Mouse (Mus musculus) neural tube, embryonic 13.5 days (tissue): ENCODE data around the gene Slc30a2. TPM values are rescaled to one million over a fixed set of nuclear protein-coding genes. Genes with fewer than 3 reads are reported as not detected.
A peak's percentile ranks its signal among the peaks of the same experiment; 100 is the strongest.

Experiments used
- ATAC-seq: fragments of 200-750 bp; cut with Nextera tagmentation; 2 replicates; pipeline ENCODE4 v1.8.0; 2017; ENCODE audit warnings: low read depth, mild to moderate bottlenecking, moderate TSS enrichment, moderate library complexity
- H3K27ac ChIP-seq: fragments of 300-500 bp; sonication (generic); replicated peaks from 2 replicates; pipeline ENCODE4 v1.5.1; 2015; ENCODE audit warnings: moderate library complexity, mild to moderate bottlenecking, inconsistent platforms
- H3K27me3 ChIP-seq: fragments of 300-500 bp; sonication (generic); 2 replicates; pipeline ENCODE4 v1.6.1; 2015; ENCODE audit warnings: mild to moderate bottlenecking, inconsistent platforms
- H3K36me3 ChIP-seq: fragments of 300-500 bp; sonication (generic); 2 replicates; pipeline ENCODE4 v1.6.1; 2015; ENCODE audit warnings: mild to moderate bottlenecking, inconsistent platforms
- H3K4me1 ChIP-seq: fragments of 300-500 bp; sonication (generic); replicated peaks from 2 replicates; pipeline ENCODE4 v1.6.1; 2015; ENCODE audit warnings: inconsistent platforms
- H3K4me2 ChIP-seq: fragments of 300-500 bp; sonication (generic); 2 replicates; pipeline ENCODE4 v1.6.1; 2015; ENCODE audit warnings: inconsistent platforms, mild to moderate bottlenecking, moderate library complexity
- H3K4me3 ChIP-seq: fragments of 300-500 bp; sonication (generic); 2 replicates; pipeline ENCODE4 v1.5.1; 2015; ENCODE audit warnings: mild to moderate bottlenecking, inconsistent platforms
- H3K9ac ChIP-seq: fragments of 300-500 bp; sonication (generic); 2 replicates; pipeline ENCODE4 v1.6.1; 2015; ENCODE audit warnings: moderate library complexity, mild to moderate bottlenecking, inconsistent platforms
- H3K9me3 ChIP-seq: fragments of 300-500 bp; sonication (generic); 2 replicates; pipeline ENCODE4 v1.6.1; 2016; ENCODE audit warnings: inconsistent platforms
- WGBS: fragments of 180-500 bp; shearing (Covaris S2); methylation state at CpG from one replicate; pipeline ENCODE4 v1.1.7; 2015; 5-methylcytosine and 5-hydroxymethylcytosine counted together
- polyA plus RNA-seq: library from polyadenylated mRNA; unstranded; fragments of >200 nt; fragmentation: Nextera tagmentation; extraction: Ambion mirVana; gene quantifications from 2 replicates; pipeline ENCODE4 v1.2.1, GENCODE M21; 2015

Slc30a2 gene
- polyA plus RNA-seq, 1 experiment from 2014 or later, result 0.15 TPM

- Histone ChIP-seq H3K27ac (no peak overlapping the region), H3K4me3 (no peak overlapping the region), H3K27me3 (peaks cover under 1% of the 10 kb centered on the region; the same call in 1 of the 2 replicates), H3K4me2 (no peak overlapping the region), H3K4me1 (peaks cover 14% of the 10 kb centered on the region), H3K36me3 (no peaks in the 10 kb centered on the region), H3K9ac (no peak overlapping the region), H3K9me3 (no peaks in the 10 kb centered on the region)
- 49% methylated on average over 18 of the region's 18 CpGs for WGBS
- ATAC-seq, result no peak
These were observed 8.6 kb downstream of the Slc30a2 start for GRCm38 (mm10) chr4:134351329-134352260.

GRCm38 (mm10) chr4:134352261-134352707 lies 9.3 kb downstream of the Slc30a2 start:
- H3K9me3 ChIP-seq, result no peaks in the 10 kb centered on the region
- peaks cover 18% of the 10 kb centered on the region for H3K4me1 ChIP-seq
- ATAC-seq, result no peak
- H3K36me3 ChIP-seq, result no peaks in the 10 kb centered on the region
- WGBS, result 53% methylated on average over 12 of the region's 12 CpGs
- no peak overlapping the region for H3K4me3 ChIP-seq
- no peaks in the 10 kb centered on the region for H3K27me3 ChIP-seq
- no peak overlapping the region for H3K4me2 ChIP-seq
- no peak overlapping the region for H3K9ac ChIP-seq
- H3K27ac ChIP-seq, result no peak overlapping the region

- no peaks in the 10 kb centered on the region for H3K9me3 ChIP-seq
- 70% methylated on average over 7 of the region's 7 CpGs for WGBS
These were observed 9.9 kb downstream of the Slc30a2 start for GRCm38 (mm10) chr4:134352929-134353328.

GRCm38 (mm10) chr4:134353527-134354409 lies 10.8 kb downstream of the Slc30a2 start:
- no peaks in the 10 kb centered on the region for H3K9me3 ChIP-seq
- H3K4me1 ChIP-seq, result peaks cover 24% of the 10 kb centered on the region
- peaks cover 7% of the 10 kb centered on the region; the same call in 1 of the 2 replicates for H3K27me3 ChIP-seq
- H3K9ac ChIP-seq, result no peak overlapping the region
- whole genome bisulfite sequencing, result 76% methylated on average over 5 of the region's 5 CpGs
- H3K4me2 ChIP-seq, result no peak overlapping the region
- ATAC-seq, result no peak
- no peak overlapping the region for H3K27ac ChIP-seq
- no peaks in the 10 kb centered on the region for H3K36me3 ChIP-seq
- no peak overlapping the region for H3K4me3 ChIP-seq

More at GRCm38 (mm10) chr4:134352929-134353328, 9.9 kb downstream of the Slc30a2 start:
- Histone ChIP-seq H3K4me3 (no peak overlapping the region), H3K9ac (no peak overlapping the region), H3K27ac (no peak overlapping the region), H3K4me1 (peaks cover 24% of the 10 kb centered on the region), H3K27me3 (peaks cover 6% of the 10 kb centered on the region; the same call in 1 of the 2 replicates), H3K36me3 (no peaks in the 10 kb centered on the region), H3K4me2 (no peak overlapping the region)
- ATAC-seq, result no peak

DNA sequence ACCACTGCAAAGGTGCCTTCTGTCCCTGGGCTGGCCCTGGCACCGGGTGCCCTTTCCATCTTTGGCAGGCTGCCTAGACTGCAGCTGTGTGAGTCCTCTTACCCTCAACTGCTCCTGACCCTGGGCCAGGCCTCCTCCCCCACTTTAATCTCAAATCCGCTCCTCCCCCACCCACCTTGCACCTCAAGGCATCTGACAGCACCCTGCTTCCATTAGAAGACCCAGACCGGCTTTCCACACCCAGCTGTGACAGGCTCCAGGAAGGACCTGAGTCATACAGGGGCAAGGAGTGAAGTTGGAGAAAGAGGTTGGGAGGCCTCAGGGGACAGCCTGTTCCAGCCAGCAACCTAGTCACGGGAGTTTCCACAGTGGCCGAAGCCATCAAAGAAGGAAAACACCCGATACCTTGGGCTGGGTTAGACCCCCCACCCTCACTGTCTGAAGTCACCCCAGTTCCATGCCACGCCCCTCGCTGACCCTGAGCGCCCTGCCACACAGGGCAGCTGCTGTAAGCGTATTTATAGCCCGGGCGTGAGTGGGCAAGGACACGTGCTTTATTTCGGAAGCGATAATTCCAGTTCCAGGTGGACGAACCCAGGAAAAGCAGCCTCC lies 13.0 kb downstream of the Slc30a2 start:
- Histone ChIP-seq H3K27ac (no peak overlapping the region), H3K4me1 (peaks cover 24% of the 10 kb centered on the region), H3K4me2 (no peak overlapping the region), H3K9me3 (no peaks in the 10 kb centered on the region), H3K36me3 (no peaks in the 10 kb centered on the region), H3K4me3 (no peak overlapping the region), H3K27me3 (peaks cover 7% of the 10 kb centered on the region; the same call in 1 of the 2 replicates), H3K9ac (0 out of 2 replicates have a peak overlapping the region, but pooled peaks have one; percentile 5)
- 49% methylated on average over 16 of the region's 16 CpGs for WGBS
- ATAC-seq, result no peak

DNA sequence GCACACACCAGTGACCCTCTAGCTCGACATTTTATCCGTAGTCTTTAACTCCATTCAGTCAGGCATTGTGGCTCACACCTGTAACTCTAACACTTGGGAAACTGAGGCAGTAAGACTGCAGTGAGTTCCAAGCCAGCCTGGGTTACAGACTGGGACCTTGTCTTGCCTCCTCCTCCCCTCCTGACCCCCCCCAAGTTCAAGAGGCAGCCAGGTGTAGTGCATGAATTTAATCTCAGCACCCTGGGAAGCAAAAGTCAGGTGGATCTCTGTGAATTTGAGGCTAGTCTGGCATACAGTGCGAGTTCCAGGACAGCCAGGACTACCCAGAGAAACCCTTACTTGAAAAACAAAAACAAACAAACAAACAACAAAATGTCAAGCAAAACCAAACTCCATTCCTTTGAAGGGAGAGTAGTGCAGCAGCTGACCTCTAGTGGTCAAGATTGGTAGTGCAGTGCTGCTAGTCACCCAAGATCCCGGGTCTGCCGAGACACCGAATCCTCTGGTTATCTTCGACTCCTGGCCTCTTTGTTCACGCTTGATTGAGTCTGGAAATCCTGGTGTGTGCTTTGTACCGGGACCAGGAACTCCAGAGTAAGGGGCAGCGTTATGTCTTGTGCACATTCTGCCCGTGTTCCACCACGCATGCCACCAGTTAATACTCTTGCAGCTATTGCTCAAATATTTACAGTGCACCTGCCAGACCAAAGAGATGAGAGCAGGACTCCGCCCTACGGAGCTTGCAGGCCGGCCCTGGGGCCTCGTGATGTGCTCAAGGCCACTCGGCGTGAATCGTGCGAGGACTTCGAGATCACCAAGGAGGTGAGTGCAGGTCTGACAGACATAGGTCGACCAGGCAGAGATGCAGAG lies 13.8 kb downstream of the Slc30a2 start:
- Histone ChIP-seq H3K36me3 (no peaks in the 10 kb centered on the region), H3K27me3 (peaks cover 7% of the 10 kb centered on the region; the same call in 1 of the 2 replicates), H3K9me3 (no peaks in the 10 kb centered on the region), H3K27ac (no peak overlapping the region), H3K4me1 (peaks cover 18% of the 10 kb centered on the region), H3K9ac (peak overlapping the region; percentile 41; the same call in 1 of the 2 replicates), H3K4me3 (peak overlapping the region; percentile 5), H3K4me2 (peak overlapping the region; percentile 49)
- WGBS, result 18% methylated on average over 22 of the region's 22 CpGs
- ATAC-seq, result 0 out of 2 replicates have a peak, but pooled peaks have one; percentile 44

- peaks cover 7% of the 10 kb centered on the region; the same call in 1 of the 2 replicates for H3K27me3 ChIP-seq
- H3K27ac ChIP-seq, result no peak overlapping the region
- 35% methylated on average over 17 of the region's 17 CpGs for WGBS
- 0 out of 2 replicates have a peak, but pooled peaks have one; percentile 6 for ATAC-seq
- no peaks in the 10 kb centered on the region for H3K9me3 ChIP-seq
- H3K4me1 ChIP-seq, result peaks cover 12% of the 10 kb centered on the region
- H3K36me3 ChIP-seq, result no peaks in the 10 kb centered on the region
- H3K4me3 ChIP-seq, result peak overlapping the region; percentile 5
- H3K4me2 ChIP-seq, result peak overlapping the region; percentile 49
- peak overlapping the region; percentile 41; the same call in 1 of the 2 replicates for H3K9ac ChIP-seq
These were observed 14.4 kb downstream of the Slc30a2 start for GRCm38 (mm10) chr4:134357461-134357771.

GRCm38 (mm10) chr4:134359649-134360048 lies 16.7 kb downstream of the Slc30a2 start:
- H3K27ac ChIP-seq, result no peak overlapping the region
- H3K9me3 ChIP-seq, result no peaks in the 10 kb centered on the region
- ATAC-seq, result no peak
- H3K4me1 ChIP-seq, result peaks cover 10% of the 10 kb centered on the region
- 88% methylated on average over 6 of the region's 6 CpGs for WGBS
- no peak overlapping the region for H3K4me2 ChIP-seq
- no peak overlapping the region for H3K4me3 ChIP-seq
- H3K27me3 ChIP-seq, result peaks cover 21% of the 10 kb centered on the region
- no peaks in the 10 kb centered on the region for H3K36me3 ChIP-seq
- no peak overlapping the region for H3K9ac ChIP-seq

DNA sequence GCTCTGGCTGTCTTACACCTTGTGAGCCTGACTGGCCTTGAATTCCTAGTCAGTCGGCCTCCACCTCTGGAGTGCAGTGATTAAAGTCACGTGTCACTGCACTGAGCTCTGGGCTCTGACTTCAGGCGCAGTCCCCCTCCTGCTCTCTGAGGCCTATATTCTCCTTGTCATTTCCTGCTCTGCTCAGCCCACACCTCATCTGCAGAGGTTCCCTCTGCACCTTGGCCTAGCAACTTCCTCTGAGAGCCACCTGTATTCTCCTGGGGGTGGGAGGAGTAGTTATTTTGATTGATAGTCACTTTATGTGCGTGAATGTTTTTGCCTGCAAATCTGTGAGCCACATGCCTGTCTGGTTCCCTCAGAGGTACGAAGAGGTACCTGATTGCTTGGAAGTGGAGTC lies 18.2 kb downstream of the Slc30a2 start:
- no peak overlapping the region for H3K9ac ChIP-seq
- H3K4me3 ChIP-seq, result no peak overlapping the region
- H3K9me3 ChIP-seq, result no peaks in the 10 kb centered on the region
- peaks cover 29% of the 10 kb centered on the region for H3K27me3 ChIP-seq
- H3K4me1 ChIP-seq, result peaks cover 10% of the 10 kb centered on the region
- WGBS, result 41% methylated on average over 5 of the region's 5 CpGs
- ATAC-seq, result no peak
- H3K36me3 ChIP-seq, result no peaks in the 10 kb centered on the region
- no peak overlapping the region for H3K27ac ChIP-seq
- no peak overlapping the region for H3K4me2 ChIP-seq

- no peak overlapping the region for H3K9ac ChIP-seq
- H3K4me3 ChIP-seq, result no peak overlapping the region
- no peak overlapping the region for H3K27ac ChIP-seq
- H3K4me1 ChIP-seq, result peaks cover 7% of the 10 kb centered on the region
- peaks cover 31% of the 10 kb centered on the region for H3K27me3 ChIP-seq
- H3K36me3 ChIP-seq, result no peaks in the 10 kb centered on the region
- 74% methylated on average over 9 of the region's 9 CpGs for WGBS
- no peak for ATAC-seq
- H3K4me2 ChIP-seq, result no peak overlapping the region
- no peaks in the 10 kb centered on the region for H3K9me3 ChIP-seq
These were observed 19.1 kb downstream of the Slc30a2 start for GRCm38 (mm10) chr4:134362124-134362523.

GRCm38 (mm10) chr4:134362586-134362985 lies 19.6 kb downstream of the Slc30a2 start:
- Histone ChIP-seq H3K27ac (no peak overlapping the region), H3K9me3 (no peaks in the 10 kb centered on the region), H3K36me3 (no peaks in the 10 kb centered on the region), H3K27me3 (peaks cover 32% of the 10 kb centered on the region), H3K4me1 (peaks cover 2% of the 10 kb centered on the region; the same call in 1 of the 2 replicates), H3K4me2 (no peak overlapping the region), H3K9ac (no peak overlapping the region), H3K4me3 (no peak overlapping the region)
- WGBS, result 19% methylated on average over 9 of the region's 9 CpGs
- ATAC-seq, result no peak
